Mouse (Mus musculus) monocyte, adult 5-6 weeks (primary cell): ENCODE results near the gene Gpr137. TPM values are rescaled to one million over a fixed set of nuclear protein-coding genes. Genes with fewer than 3 reads are reported as not detected.
A peak's percentile ranks its signal among the peaks of the same experiment; 100 is the strongest.
"Not testable (repeated sequence)": the region's sequence is repeated elsewhere in the genome, so short reads cannot be mapped to it uniquely, and the experiment has no call there.

ENCODE experiments used
- ATAC-seq: fragments of 153-309, 156-312 bp; replicated peaks from 2 replicates; pipeline ENCODE4 v1.8.0; 2017; ENCODE audit warnings: mild to moderate bottlenecking; ENCODE audit not compliant: low TSS enrichment, insufficient number of reproducible peaks, severe bottlenecking, poor library complexity, low FRiP score
- total RNA-seq: library from RNA; stranded (forward); fragments of 200-1000, 200-491, 200-594 nt; gene quantifications from 3 replicates; pipeline ENCODE4 v1.2.3, GENCODE M21; 2017

The Gpr137 gene
- total RNA-seq, 1 experiment from 2014 or later: 14.2 TPM

DNA sequence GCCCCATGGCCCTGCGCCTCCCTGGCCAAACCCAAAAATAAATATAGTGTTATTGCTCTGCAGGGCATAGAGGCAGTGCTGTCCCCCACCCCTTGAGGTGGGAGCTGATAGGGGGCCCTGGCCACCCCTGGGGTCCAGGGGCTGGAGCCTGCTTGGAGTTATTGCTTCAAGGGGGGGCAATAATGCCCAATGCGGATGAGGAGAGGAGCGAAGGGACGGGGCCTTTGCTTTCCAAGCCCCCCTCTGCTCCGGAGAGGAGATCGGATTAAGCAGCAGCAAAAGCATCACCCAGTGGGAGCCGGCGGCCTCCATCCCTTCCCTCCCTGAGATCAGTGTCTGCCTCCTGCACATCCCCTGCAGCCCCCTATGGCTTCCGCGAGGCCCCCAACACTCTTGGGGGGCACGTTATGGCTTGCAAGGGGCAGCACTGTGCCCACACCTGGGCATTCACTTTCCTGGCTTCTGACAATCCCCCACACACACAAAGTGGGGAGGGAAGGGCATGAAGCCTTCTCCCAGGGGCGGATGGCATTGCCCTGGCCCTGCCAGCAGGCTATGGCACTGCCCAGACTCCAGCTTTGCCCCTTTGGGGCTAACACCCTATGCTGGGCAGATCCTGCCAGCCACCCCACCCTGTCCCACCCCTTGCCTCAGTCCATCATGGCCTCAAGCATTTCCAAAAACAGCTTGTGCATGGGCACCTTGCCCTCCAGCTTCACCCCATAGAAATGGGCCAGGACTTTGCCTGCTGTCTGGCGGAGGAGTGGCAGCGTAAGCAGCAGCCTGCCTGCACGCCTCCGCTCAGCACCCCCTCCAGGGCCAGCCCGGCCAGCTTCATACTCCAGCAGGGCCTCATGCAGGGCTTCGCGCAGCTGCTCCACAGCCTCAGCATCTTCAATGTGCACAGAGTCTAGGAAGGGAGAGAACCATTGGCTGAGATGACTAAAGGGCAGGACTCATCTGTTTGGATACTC lies 30.9 kb downstream of the Gpr137 start:
- ATAC-seq: no peak

- ATAC-seq: peak; percentile 21
Observed at GRCm38 (mm10) chr19:6910306-6910705, 32.0 kb downstream of the Gpr137 start.

DNA sequence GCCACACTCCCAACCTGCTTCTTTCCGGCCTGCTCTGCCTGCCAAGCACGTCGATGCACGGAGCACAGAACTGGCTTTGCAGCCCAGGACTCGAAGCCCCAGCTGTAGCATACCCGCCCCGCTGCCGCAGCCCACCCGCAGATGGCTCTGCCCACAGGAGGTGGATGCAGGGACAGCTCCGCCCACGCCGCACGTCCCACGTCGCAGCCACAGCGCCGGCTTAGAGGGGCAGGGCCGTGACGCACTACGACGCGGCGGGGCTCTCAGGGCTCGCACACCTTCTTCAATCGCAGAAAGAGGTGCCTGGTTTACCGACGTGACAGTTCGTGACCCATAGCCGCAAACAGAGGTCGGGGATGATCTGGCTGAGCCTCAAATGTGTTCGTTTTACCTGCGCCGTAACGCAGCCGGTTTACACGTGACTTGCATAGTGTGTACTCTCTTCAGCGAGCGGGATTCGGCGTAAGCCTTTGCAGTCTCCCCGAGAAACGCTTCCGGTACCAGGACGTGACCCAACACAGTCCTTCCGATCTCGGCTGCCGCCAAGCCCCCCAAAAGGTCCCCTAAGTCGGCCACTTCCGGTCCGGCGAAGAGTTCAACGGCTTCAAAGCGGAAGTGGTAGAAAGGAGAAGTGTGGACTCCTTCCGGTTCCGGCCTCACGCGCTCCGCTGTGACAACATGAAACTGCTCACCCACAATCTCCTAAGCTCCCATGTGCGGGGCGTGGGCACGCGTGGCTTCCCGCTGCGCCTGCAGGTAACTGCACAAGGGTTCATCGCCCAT lies 32.6 kb downstream of the Gpr137 start, which contains the start of the genes Trmt112 and Prdx5:
Gene Trmt112, plus strand, starts transcription at position 192 of the 783 bp plus-strand sequence.
Gene Prdx5, minus strand, starts transcription at position 600 of the 783 bp plus-strand sequence.
- ATAC-seq: peak; percentile 67

DNA sequence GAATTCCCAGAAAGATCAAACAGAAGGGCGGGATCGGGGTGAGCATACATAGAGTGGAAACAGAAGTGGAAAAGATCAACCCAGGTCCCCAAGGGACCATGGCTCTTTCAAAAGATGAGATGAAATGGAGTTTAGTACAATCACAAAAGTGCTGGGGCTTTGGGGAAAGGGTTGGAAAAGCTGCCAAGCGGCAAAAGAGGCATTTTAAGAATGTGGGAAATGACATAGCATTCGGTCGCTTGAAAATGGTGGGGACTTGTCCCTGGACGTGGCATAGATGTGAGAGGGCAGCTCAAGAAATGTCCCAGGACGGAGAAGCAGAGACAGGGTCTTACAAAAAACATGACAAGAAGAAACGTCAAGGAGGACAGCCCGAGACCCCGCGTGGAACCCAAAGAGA lies 33.3 kb downstream of the Gpr137 start:
- ATAC-seq: no peak

DNA sequence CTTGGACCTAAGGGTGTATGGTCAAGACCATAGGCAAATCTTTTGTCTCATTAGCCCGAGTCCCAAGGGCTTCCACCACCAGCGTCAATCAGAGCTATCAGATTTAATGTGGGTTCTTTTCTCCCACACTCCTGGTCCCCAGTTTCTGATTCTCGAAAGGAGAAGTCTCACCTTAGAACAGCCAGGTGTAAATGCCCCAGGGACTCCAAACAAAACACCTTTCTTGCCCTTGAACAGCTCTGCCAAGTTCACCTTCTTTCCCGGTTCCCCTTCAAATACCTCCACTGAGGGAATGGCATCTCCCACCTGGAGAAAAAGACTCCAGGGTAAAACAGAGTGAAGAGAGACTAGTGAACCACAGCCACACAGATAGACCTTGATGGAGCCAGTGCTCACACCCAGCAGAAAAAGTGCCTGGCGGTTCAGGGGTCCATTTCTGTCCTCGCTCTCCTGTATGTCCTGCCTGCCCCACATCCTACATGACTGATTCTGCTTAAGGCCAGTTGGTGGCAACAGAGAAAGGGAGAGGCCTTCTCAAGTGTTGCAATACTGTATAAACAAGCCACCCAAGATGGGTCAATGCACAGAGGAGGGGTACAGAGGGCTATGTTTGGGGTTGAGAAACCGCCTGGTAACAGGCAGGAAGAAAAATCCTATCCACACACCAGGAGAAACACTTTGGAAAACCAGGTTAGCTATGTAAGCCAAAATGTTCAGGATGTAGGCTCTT lies 34.3 kb downstream of the Gpr137 start:
- no peak for ATAC-seq

- no peak for ATAC-seq
Observed at GRCm38 (mm10) chr19:6907094-6907493, 35.2 kb downstream of the Gpr137 start.

DNA sequence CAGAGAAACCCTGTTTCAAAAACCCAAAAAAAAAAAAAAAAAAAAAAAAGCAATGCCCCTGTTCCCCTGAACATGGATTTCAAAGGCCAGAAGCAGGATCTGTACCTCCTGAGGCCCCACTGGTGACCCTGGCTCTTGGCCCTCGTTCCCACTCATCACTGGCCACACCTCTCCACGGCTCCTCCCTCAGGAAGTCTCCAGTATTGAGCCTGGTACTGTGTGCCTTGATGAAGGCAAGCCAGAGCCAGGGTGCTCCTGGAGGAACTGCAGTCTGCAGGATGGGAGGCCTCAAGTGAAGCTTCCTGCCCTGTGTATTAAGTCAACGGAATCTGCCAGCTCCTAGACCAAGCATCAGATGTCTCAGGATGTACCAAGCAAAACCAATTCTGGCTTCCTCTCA lies 36.1 kb downstream of the Gpr137 start:
- no peak for ATAC-seq

DNA sequence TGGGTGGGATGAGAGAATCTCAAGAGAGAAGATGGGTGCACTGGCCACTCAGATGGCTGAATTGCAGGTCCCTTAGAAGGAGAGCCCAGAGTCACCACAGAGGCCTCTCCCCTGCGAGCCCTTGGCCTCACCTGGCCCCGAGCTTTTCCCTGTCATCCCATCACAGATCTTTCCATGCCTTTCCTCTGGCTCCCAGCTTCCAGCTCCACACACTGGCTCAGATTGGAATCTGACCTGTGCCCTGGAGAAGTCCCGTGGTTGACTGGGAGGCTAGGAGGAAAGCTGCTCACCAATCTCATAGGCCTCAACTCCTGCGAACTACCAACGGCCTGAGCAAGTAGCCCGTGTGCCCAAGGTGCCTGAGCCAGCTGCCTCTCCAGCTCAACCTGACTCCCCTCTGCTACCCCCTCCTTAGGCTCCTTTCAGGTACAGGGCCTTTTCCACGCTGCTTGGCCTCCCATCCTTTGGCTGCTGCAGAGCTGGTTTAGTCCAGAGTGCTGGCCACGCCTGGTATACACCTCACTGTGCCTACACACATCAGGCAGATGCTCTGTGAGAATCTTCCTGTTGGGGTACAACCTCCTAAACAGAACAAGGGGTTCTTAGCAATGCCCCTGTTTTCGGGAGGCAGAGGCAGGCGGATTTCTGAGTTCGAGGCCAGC lies 36.7 kb downstream of the Gpr137 start:
- no peak for ATAC-seq

DNA sequence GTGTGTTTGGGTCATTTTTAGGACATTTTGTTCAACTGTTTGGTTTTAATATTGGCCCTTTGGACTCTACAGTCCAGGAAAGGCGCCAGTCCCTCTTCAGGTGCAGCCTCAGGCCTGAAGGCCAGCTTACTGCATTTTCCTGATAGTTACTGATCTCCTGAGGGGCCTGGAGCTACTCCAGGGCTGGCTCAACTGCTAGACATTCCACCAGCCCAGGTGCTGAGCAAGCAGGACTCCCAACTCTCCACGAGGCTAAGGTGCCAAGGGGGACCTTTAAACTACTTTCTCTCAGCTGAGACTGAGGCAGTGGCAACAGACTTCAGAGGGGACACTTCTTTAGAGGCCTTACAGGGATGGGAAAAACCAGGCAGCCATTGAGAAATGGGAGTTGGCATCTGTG lies 37.4 kb downstream of the Gpr137 start:
- ATAC-seq: no peak

DNA sequence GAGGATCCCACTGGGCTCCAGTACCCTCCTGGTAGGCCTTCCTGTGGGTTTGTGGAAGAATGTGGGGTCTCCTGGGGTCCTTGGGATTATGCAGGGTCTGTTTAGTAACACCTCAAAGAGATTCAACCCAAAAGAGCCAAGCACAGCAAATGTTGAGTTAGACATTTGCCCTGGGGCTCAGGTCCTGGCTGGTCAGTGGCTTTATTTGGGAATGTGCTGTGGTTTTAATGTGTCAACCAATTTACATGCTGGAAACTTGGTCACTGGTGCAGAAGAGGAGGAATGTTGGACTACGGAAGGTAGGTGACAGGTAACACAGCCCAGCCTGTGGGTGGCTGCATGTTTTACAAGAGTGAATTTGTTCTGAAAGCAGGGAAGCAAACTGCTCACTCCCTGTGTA lies 39.2 kb downstream of the Gpr137 start:
- ATAC-seq: no peak

GRCm38 (mm10) chr19:6899641-6900040 lies 42.6 kb downstream of the Gpr137 start:
- no peak for ATAC-seq

GRCm38 (mm10) chr19:6895608-6896305 lies 46.5 kb downstream of the Gpr137 start:
- ATAC-seq: not testable (repeated sequence)

GRCm38 (mm10) chr19:6893731-6894451 lies 48.4 kb downstream of the Gpr137 start:
- no peak for ATAC-seq

DNA sequence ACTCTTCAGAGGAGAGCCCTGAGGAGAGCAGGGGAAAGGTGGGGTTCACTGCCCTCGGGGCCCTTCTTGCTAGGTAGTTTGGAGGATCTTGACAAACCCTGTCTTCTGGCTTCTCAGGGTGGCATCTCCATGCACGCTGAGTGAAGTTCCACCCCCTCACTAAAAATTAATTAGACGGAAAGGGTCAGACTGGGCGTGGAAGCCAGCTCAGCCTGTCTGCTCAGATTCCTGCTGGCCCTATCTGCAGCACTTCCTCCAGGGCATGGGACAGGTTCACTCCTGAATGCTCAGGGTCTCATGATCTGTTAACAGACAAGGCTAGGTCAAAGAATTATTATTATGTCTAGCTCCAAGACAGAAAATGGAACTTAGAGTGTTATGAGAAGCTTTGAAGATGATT lies 49.8 kb downstream of the Gpr137 start:
- no peak for ATAC-seq
